Mouse (Mus musculus) olfactory bulb, adult 2 months (tissue): ENCODE data around the gene Prkg1. TPM values are rescaled to one million over a fixed set of nuclear protein-coding genes. Genes with fewer than 3 reads are reported as not detected.

Experiments
- H3K27ac ChIP-seq: fragments of 200-500 bp; 2 replicates; pipeline ENCODE4 v1.5.1; 2012; ENCODE audit warnings: low read depth, low read length; ENCODE audit not compliant: insufficient read depth
- H3K4me1 ChIP-seq: fragments of 200-500 bp; 2 replicates; pipeline ENCODE4 v1.6.1; 2012; ENCODE audit warnings: low read length; ENCODE audit not compliant: control insufficient read depth, insufficient read depth
- H3K4me3 ChIP-seq: fragments of 200-500 bp; 2 replicates; pipeline ENCODE4 v1.5.1; 2012; ENCODE audit warnings: mild to moderate bottlenecking, low read depth, low read length, moderate library complexity; ENCODE audit not compliant: insufficient read depth
- CTCF ChIP-seq: fragments of 200-500 bp; IDR thresholded peaks from 2 replicates; pipeline ENCODE4 v1.5.1; 2012; ENCODE audit warnings: low read depth, mild to moderate bottlenecking, low read length, moderate library complexity; ENCODE audit not compliant: insufficient read depth
- POLR2A ChIP-seq: fragments of 200-500 bp; IDR thresholded peaks from 2 replicates; pipeline ENCODE4 v1.6.1; 2012; ENCODE audit warnings: mild to moderate bottlenecking, low read depth, low read length, moderate library complexity; ENCODE audit not compliant: insufficient read depth
- WGBS: fragments of 180-500 bp; shearing (Covaris S2); methylation state at CpG from one replicate; pipeline ENCODE4 v1.1.7; 2018; 5-methylcytosine and 5-hydroxymethylcytosine counted together
- polyA plus RNA-seq: library from polyadenylated mRNA; stranded (reverse); fragments of >200 nt; gene quantifications from 2 replicates; pipeline ENCODE4 v1.2.4, GENCODE M21; 2012; ENCODE audit warnings: low replicate concordance; ENCODE audit not compliant: missing spikeins, insufficient read depth, insufficient read length

Gene Prkg1
- polyA plus RNA-seq, 1 experiment, result not detected

GRCm38 (mm10) chr19:30586366-30586765, 1178.5 kb downstream of the Prkg1 start:
- no peak for TF ChIP-seq POLR2A
- TF ChIP-seq CTCF, result no peak
- Histone ChIP-seq H3K4me3 (no peak overlapping the region), H3K4me1 (no peaks in the 10 kb centered on the region), H3K27ac (no peak overlapping the region)
- 47% methylated on average over 3 of the region's 3 CpGs for WGBS

GRCm38 (mm10) chr19:30564516-30564915, 1200.3 kb downstream of the Prkg1 start:
- Histone ChIP-seq H3K27ac (no peak overlapping the region), H3K4me3 (no peak overlapping the region), H3K4me1 (no peaks in the 10 kb centered on the region)
- WGBS, result 66% methylated on average over 6 of the region's 6 CpGs
- TF ChIP-seq CTCF, result no peak
- TF ChIP-seq POLR2A, result no peak

GRCm38 (mm10) chr19:30563876-30564275, 1201.0 kb downstream of the Prkg1 start:
- Histone ChIP-seq H3K4me1 (no peaks in the 10 kb centered on the region), H3K4me3 (no peak overlapping the region), H3K27ac (no peak overlapping the region)
- WGBS, result 96% methylated on average over 3 of the region's 3 CpGs
- TF ChIP-seq CTCF, result no peak
- no peak for TF ChIP-seq POLR2A

GRCm38 (mm10) chr19:30558024-30558423, 1206.8 kb downstream of the Prkg1 start:
- Histone ChIP-seq H3K27ac (no peak overlapping the region), H3K4me3 (no peak overlapping the region), H3K4me1 (peaks cover 4% of the 10 kb centered on the region; the same call in 1 of the 2 replicates)
- TF ChIP-seq CTCF (no peak), POLR2A (no peak)

- Histone ChIP-seq H3K4me3 (no peak overlapping the region), H3K27ac (no peak overlapping the region), H3K4me1 (peaks cover 5% of the 10 kb centered on the region)
- TF ChIP-seq CTCF (peak; percentile 54; the same call in 1 of the 2 replicates), POLR2A (no peak)
- 2% methylated on average over 12 of the region's 12 CpGs for WGBS
Measured at GRCm38 (mm10) chr19:30554467-30554881, 1210.4 kb downstream of the Prkg1 start.

GRCm38 (mm10) chr19:30553740-30554139, 1211.1 kb downstream of the Prkg1 start:
- no peak overlapping the region for H3K4me3 ChIP-seq
- H3K27ac ChIP-seq, result no peak overlapping the region
- WGBS, result 38% methylated on average over 4 of the region's 4 CpGs
- TF ChIP-seq CTCF (no peak), POLR2A (no peak)
- H3K4me1 ChIP-seq, result peaks cover 11% of the 10 kb centered on the region

- Histone ChIP-seq H3K27ac (no peak overlapping the region), H3K4me1 (peaks cover 11% of the 10 kb centered on the region), H3K4me3 (no peak overlapping the region)
- 75% methylated on average over 8 of the region's 8 CpGs for WGBS
- TF ChIP-seq CTCF (no peak), POLR2A (no peak)
Measured at GRCm38 (mm10) chr19:30552260-30552659, 1212.6 kb downstream of the Prkg1 start.

- Histone ChIP-seq H3K4me1 (peaks cover 11% of the 10 kb centered on the region), H3K27ac (no peak overlapping the region), H3K4me3 (no peak overlapping the region)
- 5% methylated on average over 17 of the region's 17 CpGs for WGBS
- TF ChIP-seq CTCF (no peak), POLR2A (no peak)
Measured at GRCm38 (mm10) chr19:30549854-30550647, 1214.8 kb downstream of the Prkg1 start.

- peak within 1 kb of the TSS; percentile 16 for H3K4me3 ChIP-seq
- 2% methylated on average over 26 of the region's 26 CpGs for WGBS
- no peak within 1 kb of the TSS for H3K27ac ChIP-seq
- no peak for TF ChIP-seq CTCF
- TF ChIP-seq POLR2A, result no peak
- peaks cover 8% of the 10 kb centered on the region for H3K4me1 ChIP-seq
Measured at GRCm38 (mm10) chr19:30549044-30549853, 1215.6 kb downstream of the Prkg1 start, which contains the start of gene Dkk1. Dkk1 (minus strand) TSS chr19:30549665.
